Mouse (Mus musculus): ENCODE results near the gene Mcoln1. TPM values are rescaled to one million over a fixed set of nuclear protein-coding genes. Genes with fewer than 3 reads are reported as not detected.

Mcoln1 gene
- polyA plus RNA-seq, 1 experiment from 2014 or later, result 72.2 TPM

GRCm38 (mm10) chr8:3517117-3517495 lies 16.8 kb downstream of the Mcoln1 start:
- Histone ChIP-seq H3K9ac (replicated peaks; ENCODE audit: low read length) (peak overlapping the region; percentile 79), H3K4me1 (ENCODE audit: insufficient read depth, low read length) (0 out of 2 replicates have a peak, but pooled peaks cover 4% of the 10 kb centered on the region), H3K4me2 (replicated peaks; ENCODE audit: low read depth, low read length) (peak overlapping the region; percentile 97), H3K27me3 (ENCODE audit: insufficient read depth, low read length) (no peaks in the 10 kb centered on the region), H3K27ac (ENCODE audit: low read length) (peak overlapping the region; percentile 82), H3K4me3 (ENCODE audit: low read length) (peak overlapping the region; percentile 82), H3K9me3 (ENCODE audit: low read length) (no peaks in the 10 kb centered on the region), H3K36me3 (ENCODE audit: insufficient read depth, low read length) (peaks cover 21% of the 10 kb centered on the region)
- 6% methylated on average over 16 of the region's 16 CpGs for WGBS
- ATAC-seq (ENCODE audit: low FRiP score, low TSS enrichment), result no peak

GRCm38 (mm10) chr8:3522007-3522697 lies 21.9 kb downstream of the Mcoln1 start:
- ATAC-seq (ENCODE audit: low FRiP score, low TSS enrichment), result no peak

GRCm38 (mm10) chr8:3530816-3531215 lies 30.6 kb downstream of the Mcoln1 start:
- no peak overlapping the region for H3K4me3 ChIP-seq (ENCODE audit: low read length)
- H3K27ac ChIP-seq (ENCODE audit: low read length), result no peak overlapping the region
- 89% methylated on average over 5 of the region's 5 CpGs for WGBS
- H3K9ac ChIP-seq (replicated peaks; ENCODE audit: low read length), result no peak overlapping the region
- H3K36me3 ChIP-seq (ENCODE audit: insufficient read depth, low read length), result peaks cover 34% of the 10 kb centered on the region
- H3K4me1 ChIP-seq (ENCODE audit: insufficient read depth, low read length), result no peaks in the 10 kb centered on the region
- no peak for ATAC-seq (ENCODE audit: low FRiP score, low TSS enrichment)
- no peaks in the 10 kb centered on the region for H3K27me3 ChIP-seq (ENCODE audit: insufficient read depth, low read length)
- no peaks in the 10 kb centered on the region for H3K9me3 ChIP-seq (ENCODE audit: low read length)
- H3K4me2 ChIP-seq (replicated peaks; ENCODE audit: low read depth, low read length), result no peak overlapping the region

More at GRCm38 (mm10) chr8:3522007-3522697, 21.9 kb downstream of the Mcoln1 start:
- Histone ChIP-seq H3K27me3 (ENCODE audit: insufficient read depth, low read length) (no peaks in the 10 kb centered on the region), H3K4me1 (ENCODE audit: insufficient read depth, low read length) (no peaks in the 10 kb centered on the region), H3K9me3 (ENCODE audit: low read length) (no peaks in the 10 kb centered on the region), H3K36me3 (ENCODE audit: insufficient read depth, low read length) (peaks cover 45% of the 10 kb centered on the region), H3K4me2 (replicated peaks; ENCODE audit: low read depth, low read length) (no peak overlapping the region), H3K9ac (replicated peaks; ENCODE audit: low read length) (no peak overlapping the region), H3K4me3 (ENCODE audit: low read length) (no peak overlapping the region), H3K27ac (ENCODE audit: low read length) (no peak overlapping the region)
- WGBS, result 91% methylated on average over 13 of the region's 13 CpGs

GRCm38 (mm10) chr8:3531936-3532335 lies 31.7 kb downstream of the Mcoln1 start:
- Histone ChIP-seq H3K4me2 (replicated peaks; ENCODE audit: low read depth, low read length) (no peak overlapping the region), H3K4me1 (ENCODE audit: insufficient read depth, low read length) (no peaks in the 10 kb centered on the region), H3K27me3 (ENCODE audit: insufficient read depth, low read length) (no peaks in the 10 kb centered on the region), H3K4me3 (ENCODE audit: low read length) (no peak overlapping the region), H3K9ac (replicated peaks; ENCODE audit: low read length) (no peak overlapping the region), H3K9me3 (ENCODE audit: low read length) (no peaks in the 10 kb centered on the region), H3K27ac (ENCODE audit: low read length) (no peak overlapping the region), H3K36me3 (ENCODE audit: insufficient read depth, low read length) (peaks cover 35% of the 10 kb centered on the region)
- 94% methylated on average over 18 of the region's 18 CpGs for WGBS
- no peak for ATAC-seq (ENCODE audit: low FRiP score, low TSS enrichment)

DNA sequence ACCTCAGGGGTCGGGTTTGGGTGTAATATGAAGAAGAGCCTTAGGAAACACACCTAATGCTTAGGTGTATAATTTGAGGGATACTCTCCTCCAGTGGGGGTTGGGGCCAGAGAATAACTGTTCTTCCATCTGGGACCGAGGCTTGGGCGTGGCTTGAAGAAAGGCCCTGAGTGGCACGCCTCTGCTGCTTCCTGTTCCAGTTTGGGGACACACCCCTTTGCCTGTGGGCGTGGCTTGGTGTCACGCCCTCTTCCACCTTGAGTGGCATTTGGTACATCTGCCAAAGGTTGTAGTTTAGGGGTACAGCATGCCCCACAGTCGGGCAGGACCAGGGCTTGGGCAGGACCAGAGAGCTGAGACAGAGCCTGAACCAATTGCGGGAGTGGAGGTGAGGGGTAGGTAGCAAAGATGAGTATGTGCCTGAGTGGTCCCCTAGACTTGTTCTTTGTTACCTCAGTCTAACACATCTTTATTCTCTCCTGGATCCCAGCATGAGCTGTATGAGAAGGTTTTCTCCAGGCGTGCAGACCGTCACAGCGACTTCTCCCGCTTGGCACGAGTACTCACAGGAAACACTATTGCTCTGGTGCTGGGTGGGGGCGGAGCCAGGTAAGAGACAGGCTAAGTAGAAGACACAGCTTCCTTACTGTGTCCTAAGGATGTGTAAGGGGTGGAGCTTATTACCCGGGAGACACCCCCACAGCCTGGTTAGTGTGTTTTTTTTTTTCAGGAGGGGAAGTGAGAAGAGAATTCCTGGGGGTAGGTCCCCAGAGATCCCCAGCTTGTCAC lies 36.0 kb downstream of the Mcoln1 start:
- H3K27ac ChIP-seq (ENCODE audit: low read length), result no peak overlapping the region
- no peak for ATAC-seq (ENCODE audit: low FRiP score, low TSS enrichment)
- peaks cover 69% of the 10 kb centered on the region for H3K36me3 ChIP-seq (ENCODE audit: insufficient read depth, low read length)
- H3K9me3 ChIP-seq (ENCODE audit: low read length), result no peaks in the 10 kb centered on the region
- H3K9ac ChIP-seq (replicated peaks; ENCODE audit: low read length), result no peak overlapping the region
- H3K4me2 ChIP-seq (replicated peaks; ENCODE audit: low read depth, low read length), result no peak overlapping the region
- no peak overlapping the region for H3K4me3 ChIP-seq (ENCODE audit: low read length)
- 60% methylated on average over 15 of the region's 15 CpGs for WGBS
- no peaks in the 10 kb centered on the region for H3K4me1 ChIP-seq (ENCODE audit: insufficient read depth, low read length)
- no peaks in the 10 kb centered on the region for H3K27me3 ChIP-seq (ENCODE audit: insufficient read depth, low read length)

DNA sequence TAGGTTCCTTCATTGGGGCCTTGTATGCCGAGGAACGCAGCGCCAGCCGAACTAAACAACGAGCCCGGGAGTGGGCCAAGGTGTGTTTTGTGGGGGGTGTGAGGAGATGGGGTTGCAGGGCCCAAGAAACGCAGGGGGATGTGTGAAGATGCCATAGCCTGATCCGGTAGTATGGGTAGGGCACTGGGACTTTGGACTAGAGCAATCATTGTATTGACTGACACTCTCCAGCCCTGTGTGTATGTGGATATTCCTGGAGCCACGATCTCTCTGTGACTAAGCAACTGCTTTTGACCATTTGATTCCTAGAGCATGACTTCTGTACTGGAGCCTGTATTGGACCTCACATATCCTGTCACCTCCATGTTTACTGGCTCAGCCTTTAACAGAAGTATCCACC lies 36.7 kb downstream of the Mcoln1 start:
- WGBS, result 98% methylated on average over 9 of the region's 9 CpGs
- no peaks in the 10 kb centered on the region for H3K4me1 ChIP-seq (ENCODE audit: insufficient read depth, low read length)
- H3K27me3 ChIP-seq (ENCODE audit: insufficient read depth, low read length), result no peaks in the 10 kb centered on the region
- H3K27ac ChIP-seq (ENCODE audit: low read length), result no peak overlapping the region
- H3K9ac ChIP-seq (replicated peaks; ENCODE audit: low read length), result no peak overlapping the region
- ATAC-seq (ENCODE audit: low FRiP score, low TSS enrichment), result no peak
- peaks cover 67% of the 10 kb centered on the region for H3K36me3 ChIP-seq (ENCODE audit: insufficient read depth, low read length)
- H3K4me2 ChIP-seq (replicated peaks; ENCODE audit: low read depth, low read length), result no peak overlapping the region
- no peak overlapping the region for H3K4me3 ChIP-seq (ENCODE audit: low read length)
- H3K9me3 ChIP-seq (ENCODE audit: low read length), result no peaks in the 10 kb centered on the region

DNA sequence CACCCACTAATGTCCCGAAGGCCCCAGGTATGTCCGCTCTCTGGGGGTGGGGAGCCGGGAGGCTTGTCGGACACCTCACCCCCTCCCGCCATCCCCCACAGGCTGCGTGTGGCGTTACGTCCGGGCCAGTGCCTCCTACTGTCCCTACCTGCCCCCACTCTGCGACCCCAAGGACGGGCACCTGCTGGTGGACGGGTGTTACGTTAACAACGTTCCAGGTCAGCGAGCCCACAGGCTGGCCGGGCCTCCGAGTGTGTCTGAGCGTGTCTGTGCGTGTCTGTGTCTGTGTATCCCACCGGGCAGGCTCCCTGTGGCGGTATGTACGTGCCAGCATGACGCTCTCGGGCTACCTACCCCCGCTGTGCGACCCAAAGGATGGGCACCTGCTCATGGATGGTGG lies 37.4 kb downstream of the Mcoln1 start:
- no peaks in the 10 kb centered on the region for H3K4me1 ChIP-seq (ENCODE audit: insufficient read depth, low read length)
- WGBS, result 82% methylated on average over 26 of the region's 26 CpGs
- no peak overlapping the region for H3K9ac ChIP-seq (replicated peaks; ENCODE audit: low read length)
- peaks cover 67% of the 10 kb centered on the region for H3K36me3 ChIP-seq (ENCODE audit: insufficient read depth, low read length)
- H3K9me3 ChIP-seq (ENCODE audit: low read length), result no peaks in the 10 kb centered on the region
- no peak overlapping the region for H3K4me3 ChIP-seq (ENCODE audit: low read length)
- H3K27ac ChIP-seq (ENCODE audit: low read length), result no peak overlapping the region
- no peak overlapping the region for H3K4me2 ChIP-seq (replicated peaks; ENCODE audit: low read depth, low read length)
- 0 out of 2 replicates have a peak, but pooled peaks have one; percentile 57 for ATAC-seq (ENCODE audit: low FRiP score, low TSS enrichment)
- H3K27me3 ChIP-seq (ENCODE audit: insufficient read depth, low read length), result no peaks in the 10 kb centered on the region

- H3K4me2 ChIP-seq (replicated peaks; ENCODE audit: low read depth, low read length), result no peak overlapping the region
- no peaks in the 10 kb centered on the region for H3K9me3 ChIP-seq (ENCODE audit: low read length)
- H3K27me3 ChIP-seq (ENCODE audit: insufficient read depth, low read length), result no peaks in the 10 kb centered on the region
- H3K9ac ChIP-seq (replicated peaks; ENCODE audit: low read length), result no peak overlapping the region
- peaks cover 80% of the 10 kb centered on the region for H3K36me3 ChIP-seq (ENCODE audit: insufficient read depth, low read length)
- 81% methylated on average over 7 of the region's 7 CpGs for WGBS
- no peak overlapping the region for H3K27ac ChIP-seq (ENCODE audit: low read length)
- H3K4me1 ChIP-seq (ENCODE audit: insufficient read depth, low read length), result no peaks in the 10 kb centered on the region
- no peak overlapping the region for H3K4me3 ChIP-seq (ENCODE audit: low read length)
- no peak for ATAC-seq (ENCODE audit: low FRiP score, low TSS enrichment)
These were observed 38.9 kb downstream of the Mcoln1 start for GRCm38 (mm10) chr8:3539146-3539545.

DNA sequence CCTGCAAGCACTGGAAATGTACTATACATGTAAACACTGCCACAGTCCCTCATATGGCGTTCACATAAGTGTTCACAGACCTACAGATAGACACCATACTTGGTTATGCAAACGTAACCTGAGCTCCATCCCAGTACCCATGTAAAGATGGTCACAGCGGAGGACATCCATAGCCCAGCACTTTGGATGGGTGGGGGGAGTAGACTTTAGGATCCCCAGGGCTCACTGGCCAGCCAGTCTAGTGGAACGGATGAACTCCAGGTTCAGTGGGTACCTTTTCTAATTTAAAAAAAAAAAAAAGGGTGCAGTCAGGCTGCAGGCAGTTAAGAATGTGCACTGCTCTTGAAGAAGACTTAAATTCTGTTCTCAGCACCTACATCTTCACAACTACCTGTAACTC lies 39.8 kb downstream of the Mcoln1 start:
- Histone ChIP-seq H3K4me3 (ENCODE audit: low read length) (no peak overlapping the region), H3K4me1 (ENCODE audit: insufficient read depth, low read length) (no peaks in the 10 kb centered on the region), H3K9me3 (ENCODE audit: low read length) (no peaks in the 10 kb centered on the region), H3K36me3 (ENCODE audit: insufficient read depth, low read length) (peaks cover 89% of the 10 kb centered on the region), H3K9ac (replicated peaks; ENCODE audit: low read length) (no peak overlapping the region), H3K27ac (ENCODE audit: low read length) (no peak overlapping the region), H3K27me3 (ENCODE audit: insufficient read depth, low read length) (no peaks in the 10 kb centered on the region), H3K4me2 (replicated peaks; ENCODE audit: low read depth, low read length) (no peak overlapping the region)
- 80% methylated on average over 4 of the region's 4 CpGs for whole genome bisulfite sequencing
- no peak for ATAC-seq (ENCODE audit: low FRiP score, low TSS enrichment)

DNA sequence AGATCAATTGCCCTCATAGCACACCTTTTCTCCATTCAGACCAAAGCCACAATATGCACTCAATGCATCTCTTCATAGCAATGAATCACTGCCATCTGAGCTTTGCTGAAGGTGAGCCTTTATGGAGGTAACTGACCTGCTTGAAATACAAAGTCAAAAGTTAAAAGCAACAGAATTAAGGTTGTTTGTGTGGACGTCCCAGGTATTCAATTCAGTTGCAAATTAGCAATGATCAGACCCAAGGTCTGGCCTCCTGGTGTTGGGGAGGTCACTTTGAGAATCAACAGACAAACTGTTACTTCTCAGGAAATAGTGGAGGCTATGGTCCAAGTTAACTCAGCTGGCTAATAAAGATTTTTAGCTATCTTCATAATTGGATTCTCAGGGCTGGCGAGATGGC lies 46.3 kb downstream of the Mcoln1 start:
- WGBS, result 86% methylated on average over 2 of the region's 2 CpGs
- Histone ChIP-seq H3K9ac (replicated peaks; ENCODE audit: low read length) (no peak overlapping the region), H3K4me3 (ENCODE audit: low read length) (no peak overlapping the region), H3K36me3 (ENCODE audit: insufficient read depth, low read length) (peaks cover 36% of the 10 kb centered on the region), H3K27ac (ENCODE audit: low read length) (no peak overlapping the region), H3K4me1 (ENCODE audit: insufficient read depth, low read length) (no peaks in the 10 kb centered on the region), H3K9me3 (ENCODE audit: low read length) (no peaks in the 10 kb centered on the region), H3K4me2 (replicated peaks; ENCODE audit: low read depth, low read length) (no peak overlapping the region), H3K27me3 (ENCODE audit: insufficient read depth, low read length) (no peaks in the 10 kb centered on the region)
- ATAC-seq (ENCODE audit: low FRiP score, low TSS enrichment), result no peak
